Mouse (Mus musculus): Measurements from ENCODE around the gene Acss1.

Acss1 gene

GRCm38 (mm10) chr2:150667820-150668766 lies at the start of gene Acss1:
Gene Acss1, minus strand, starts transcription at chr2:150668500.
- peak; percentile 43 for DNase-seq (ENCODE audit: low read depth, low spot score)

DNA sequence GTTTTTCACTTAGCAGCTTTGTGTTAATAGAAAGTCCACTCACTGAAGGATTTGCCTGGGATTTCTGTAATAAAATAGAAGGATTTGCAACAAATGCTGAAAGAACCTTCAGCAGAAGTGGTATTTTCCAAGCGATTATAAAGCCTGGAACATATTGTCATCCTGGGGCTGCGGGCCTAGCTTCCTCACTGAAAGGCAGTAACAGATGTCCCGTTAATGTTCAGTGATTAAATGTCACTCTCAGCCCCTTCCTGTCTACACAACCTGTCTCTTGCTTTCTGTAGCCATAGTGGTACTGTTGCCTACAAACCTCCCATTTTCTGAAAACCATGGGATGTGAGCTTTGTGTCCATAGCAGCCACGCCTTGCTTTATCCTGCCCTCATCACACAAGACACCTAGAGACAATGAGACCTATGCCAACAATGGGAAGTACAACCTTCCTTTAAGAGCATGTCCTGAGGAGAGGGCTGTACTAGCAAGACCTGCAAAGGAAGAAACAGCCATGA lies 43.9 kb upstream of the Acss1 start:
- DNase-seq (ENCODE audit: low read depth, low spot score) = no peak

DNA sequence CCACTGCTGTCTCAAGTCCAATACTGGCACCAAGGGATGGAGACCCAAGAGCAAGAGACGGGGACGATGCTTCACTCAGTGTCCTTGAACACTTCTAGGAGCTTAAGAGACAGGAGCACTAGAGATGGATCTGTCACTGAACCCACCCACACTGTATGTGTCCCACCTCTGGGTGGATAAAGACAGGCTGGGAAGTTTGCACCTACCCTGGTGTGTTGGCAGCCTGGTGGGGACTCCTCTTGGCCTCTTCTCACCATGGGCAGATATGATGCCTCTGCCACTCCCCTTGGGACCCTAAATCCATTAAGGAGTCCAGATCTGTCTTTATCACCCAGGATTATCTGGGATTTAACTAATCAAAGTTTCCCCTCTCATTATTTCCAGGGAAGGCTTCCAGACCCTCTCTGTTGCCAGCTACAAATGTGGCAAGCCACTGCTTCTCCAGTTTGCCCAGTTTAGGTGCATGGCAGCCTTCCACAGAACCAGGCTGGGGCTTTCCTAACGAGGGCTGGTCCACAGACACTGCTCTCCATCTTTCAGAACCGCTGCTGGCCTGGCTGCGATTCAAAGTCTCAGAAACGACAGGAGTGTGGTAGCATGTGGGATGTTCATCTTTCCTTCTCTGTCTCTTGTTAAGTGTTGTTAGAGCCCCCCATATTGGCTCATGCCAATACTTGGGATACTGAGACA lies 23.3 kb upstream of the Acss1 start:
- DNase-seq (ENCODE audit: low read depth, low spot score) = no peak

GRCm38 (mm10) chr2:150690216-150690615 lies 21.9 kb upstream of the Acss1 start:
- DNase-seq (ENCODE audit: low read depth, low spot score) = no peak

DNA sequence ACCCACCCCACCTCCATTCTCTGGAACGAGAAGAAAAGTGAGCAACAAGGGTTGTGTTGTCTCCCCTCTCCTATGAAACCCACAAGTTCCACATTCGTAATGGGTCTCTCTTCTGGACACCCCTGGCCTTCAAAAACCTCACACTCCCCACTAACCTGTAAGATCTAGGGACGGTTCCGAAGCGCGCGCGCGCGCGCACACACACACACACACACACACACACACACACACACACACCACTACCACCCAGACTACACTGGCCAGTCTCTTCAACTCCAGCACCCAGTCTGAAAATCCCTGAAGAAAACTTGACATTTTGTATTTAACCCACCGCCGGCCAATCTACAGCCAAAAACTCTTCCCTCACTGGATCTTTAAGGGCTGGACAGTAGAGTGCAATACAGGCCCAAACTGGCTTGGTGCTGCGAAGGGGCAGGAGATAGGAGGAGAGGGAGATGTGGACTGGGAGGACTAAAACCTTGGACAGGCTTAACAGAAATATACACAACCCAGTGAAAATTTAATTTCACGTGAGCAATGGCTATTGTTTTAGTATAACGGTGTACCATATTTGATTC lies 21.0 kb upstream of the Acss1 start, which contains the start of gene Vsx1:
Vsx1 (minus strand) TSS at position 138 of the 578 bp plus-strand sequence.
- DNase-seq (ENCODE audit: low read depth, low spot score) = no peak

DNA sequence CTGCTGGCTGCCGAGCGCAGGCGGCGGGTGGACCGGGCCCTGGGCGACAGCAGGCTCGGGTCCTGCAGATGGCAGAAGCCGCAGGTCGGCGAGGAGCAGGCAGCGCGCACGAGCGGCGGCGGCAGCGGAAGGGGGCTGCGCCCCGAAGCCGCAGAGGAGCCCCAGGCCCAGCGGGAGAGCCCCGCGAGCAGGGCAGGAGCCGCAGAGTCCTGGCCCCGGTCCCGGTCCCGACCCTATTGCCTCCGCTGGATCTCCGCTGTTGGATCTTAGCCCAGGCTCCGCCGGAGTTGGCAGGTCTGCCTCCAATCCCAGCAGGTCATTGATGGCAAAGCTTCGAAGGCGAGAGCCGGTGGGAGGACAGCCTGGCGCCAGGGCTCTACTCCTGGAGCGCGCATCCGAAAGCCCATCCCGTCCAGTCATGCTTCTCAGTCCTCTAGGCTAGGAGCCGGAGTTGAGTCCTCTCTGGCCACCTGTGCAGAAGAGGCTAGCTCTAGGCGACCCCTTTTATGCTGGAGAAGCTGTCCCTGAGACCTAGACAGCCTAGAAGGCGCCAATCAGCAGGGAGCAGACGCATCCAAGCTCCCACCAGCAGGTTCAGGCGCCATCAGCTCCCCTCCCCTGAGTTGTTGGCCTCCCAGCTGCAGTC lies 20.4 kb upstream of the Acss1 start:
- peak; percentile 29 for DNase-seq (ENCODE audit: low read depth, low spot score)

DNA sequence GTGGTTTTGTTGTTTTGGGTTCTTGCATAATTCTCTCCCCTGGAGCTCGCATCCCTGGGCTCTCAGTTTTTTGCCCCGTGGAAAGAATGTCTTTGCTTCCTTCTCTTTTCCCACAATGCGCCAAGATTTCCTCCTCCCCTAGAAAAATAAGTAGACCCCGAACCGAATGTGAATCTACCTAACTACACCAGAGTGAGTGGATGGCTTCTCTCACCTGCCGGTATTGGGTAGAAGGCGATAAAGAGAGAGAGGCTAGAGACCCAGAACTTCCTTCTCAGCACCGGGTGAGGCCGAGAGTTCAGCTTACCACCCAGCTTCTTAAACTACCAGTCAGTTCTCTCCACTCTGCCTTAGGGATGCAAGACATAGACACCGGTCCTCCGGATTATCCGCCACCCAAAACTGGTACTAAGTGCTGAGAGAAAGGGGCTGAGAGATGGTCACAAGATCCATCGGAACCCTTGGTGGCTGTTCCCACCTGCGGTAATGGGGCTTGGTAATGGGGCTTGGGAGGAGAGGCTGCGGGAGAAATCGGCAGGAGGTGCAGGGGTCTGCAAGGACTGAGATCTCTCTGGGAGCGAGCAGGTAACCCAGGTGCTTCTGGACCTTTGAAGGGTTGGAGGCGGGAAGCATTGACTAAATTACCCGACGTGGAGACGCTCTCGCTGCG lies 19.7 kb upstream of the Acss1 start:
- DNase-seq (ENCODE audit: low read depth, low spot score) = no peak

DNA sequence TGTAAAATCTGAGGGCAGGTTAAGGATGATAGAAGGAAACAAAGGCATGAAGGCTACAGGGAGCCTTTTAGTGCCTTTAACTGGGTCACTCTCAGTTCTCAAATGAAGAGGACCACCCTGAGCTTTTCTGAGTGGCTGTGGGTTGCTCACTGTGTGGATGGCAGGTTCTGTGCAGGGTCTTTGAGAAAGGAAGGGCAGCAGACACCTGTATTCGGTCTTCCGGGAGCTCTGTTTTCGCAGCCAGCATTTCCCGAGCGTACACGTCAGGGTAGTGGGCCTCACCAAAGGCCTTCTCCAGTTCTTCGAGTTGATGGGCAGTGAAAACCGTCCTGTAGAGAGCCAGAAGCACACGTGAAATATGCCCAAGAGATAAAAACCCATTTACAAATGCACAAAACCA lies 17.1 kb upstream of the Acss1 start:
- DNase-seq (ENCODE audit: low read depth, low spot score) = no peak

GRCm38 (mm10) chr2:150684451-150684850 lies 16.2 kb upstream of the Acss1 start:
- no peak for DNase-seq (ENCODE audit: low read depth, low spot score)

DNA sequence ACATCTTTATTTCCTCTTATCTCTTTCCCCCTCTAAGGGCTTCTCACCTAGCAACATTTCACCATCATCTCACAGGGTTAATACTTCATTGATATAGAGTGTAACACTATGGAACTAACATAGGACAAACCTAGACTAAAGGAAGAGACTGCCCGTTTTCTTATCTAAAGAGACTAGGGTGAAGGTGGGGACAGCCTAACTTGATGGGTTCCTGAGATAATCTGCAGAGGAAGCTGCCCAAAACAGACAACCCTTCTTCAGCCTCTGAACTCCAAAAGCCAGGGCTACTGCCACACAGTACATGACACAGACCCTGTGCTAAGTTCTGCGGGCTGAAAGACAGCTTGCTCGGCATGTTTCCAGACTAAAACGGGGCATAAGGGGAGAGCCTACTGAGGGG lies 13.3 kb upstream of the Acss1 start:
- DNase-seq (ENCODE audit: low read depth, low spot score) = no peak

DNA sequence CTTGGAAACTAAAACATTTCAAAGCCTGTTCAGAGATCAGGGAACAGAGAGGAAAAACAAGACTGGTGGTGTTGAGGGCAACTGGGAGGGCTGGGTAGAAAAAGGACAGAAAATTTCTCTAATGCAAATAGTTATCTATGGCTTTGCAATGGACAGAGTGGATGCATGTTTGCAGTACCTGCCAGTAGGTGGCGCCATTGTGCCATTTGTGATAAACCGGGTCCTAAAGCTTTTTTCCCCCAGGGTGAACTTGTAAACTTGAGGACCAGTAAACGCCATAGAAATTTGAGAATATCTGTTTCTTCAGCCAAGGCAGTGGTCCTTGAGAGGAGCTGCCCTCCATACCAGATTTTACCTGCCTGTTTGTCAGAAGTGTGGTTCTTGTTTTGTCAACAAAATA lies 10.1 kb upstream of the Acss1 start:
- DNase-seq (ENCODE audit: low read depth, low spot score) = peak; percentile 86

- no peak for DNase-seq (ENCODE audit: low read depth, low spot score)
Measured at GRCm38 (mm10) chr2:150675525-150675924, 7.2 kb upstream of the Acss1 start.

DNA sequence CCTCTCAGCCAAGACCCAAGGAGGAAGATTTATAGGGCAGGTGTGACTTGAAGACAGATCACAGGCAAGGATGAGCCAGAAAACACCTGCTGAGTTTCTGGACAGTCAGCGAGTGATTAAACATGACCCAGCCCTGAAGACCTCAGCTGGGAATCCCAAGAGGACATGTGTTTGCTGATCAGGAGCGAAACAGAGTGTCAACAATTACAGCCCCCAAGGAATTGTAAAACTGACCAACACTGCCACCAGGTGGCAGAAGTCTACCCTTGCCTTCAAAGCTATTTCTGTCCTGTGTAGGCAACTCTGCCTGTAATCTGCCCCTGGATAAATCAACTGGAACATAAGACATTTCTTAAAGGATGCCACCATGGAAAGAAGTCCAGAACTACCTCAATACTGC lies 6.6 kb upstream of the Acss1 start:
- peak; percentile 85 for DNase-seq (ENCODE audit: low read depth, low spot score)

DNA sequence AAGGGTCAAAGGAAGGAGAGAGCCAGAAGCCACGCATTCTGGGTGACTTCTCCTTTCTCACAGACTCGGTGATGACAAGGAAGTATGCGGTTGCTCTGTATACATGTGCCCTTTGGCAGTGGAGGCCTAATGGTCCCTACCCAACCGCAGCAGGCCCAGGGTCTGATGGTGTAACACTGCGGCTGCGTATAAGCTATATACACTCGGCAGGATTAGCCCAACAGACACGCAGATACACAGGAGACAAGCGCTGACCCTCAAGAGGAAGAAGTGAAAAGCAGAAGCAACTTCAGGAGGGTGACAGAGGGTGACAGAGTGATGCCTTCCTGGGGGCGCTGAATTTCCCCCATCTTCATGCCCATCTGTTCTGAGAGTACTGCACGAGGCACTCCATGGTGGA lies 5.6 kb upstream of the Acss1 start:
- DNase-seq (ENCODE audit: low read depth, low spot score) = no peak

GRCm38 (mm10) chr2:150671609-150672290 lies 3.5 kb upstream of the Acss1 start:
- DNase-seq (ENCODE audit: low read depth, low spot score) = no peak

GRCm38 (mm10) chr2:150670926-150671325 lies 2.6 kb upstream of the Acss1 start:
- DNase-seq (ENCODE audit: low read depth, low spot score) = no peak

DNA sequence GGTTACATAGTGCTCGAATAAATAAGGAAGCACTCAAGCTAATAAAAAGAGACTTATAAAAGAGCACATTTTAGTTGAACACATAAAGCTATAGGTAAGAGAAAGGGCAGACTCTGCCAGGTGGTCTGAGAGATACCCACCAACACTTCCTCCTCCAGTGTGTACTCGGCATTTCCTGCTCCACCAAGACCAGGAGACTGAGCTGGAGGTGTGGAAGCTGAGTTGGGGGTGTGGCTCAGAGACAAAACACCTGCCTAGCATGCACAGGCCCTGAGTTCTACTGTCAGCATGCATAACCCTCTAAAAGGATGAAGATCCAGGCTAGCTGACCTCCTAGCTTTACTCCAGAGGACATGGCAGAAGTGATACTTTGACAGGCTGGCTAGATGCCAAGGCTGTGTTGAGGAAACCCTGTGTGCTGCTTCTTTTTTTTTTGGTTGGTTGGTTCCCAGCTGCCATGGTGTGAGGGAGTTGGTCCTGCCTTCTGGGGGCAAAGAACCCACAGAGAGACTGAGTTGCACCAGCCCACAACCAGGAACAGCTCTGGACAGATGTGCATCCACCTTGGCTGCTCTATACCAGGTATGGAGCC lies 1.2 kb upstream of the Acss1 start:
- DNase-seq (ENCODE audit: low read depth, low spot score) = no peak

DNA sequence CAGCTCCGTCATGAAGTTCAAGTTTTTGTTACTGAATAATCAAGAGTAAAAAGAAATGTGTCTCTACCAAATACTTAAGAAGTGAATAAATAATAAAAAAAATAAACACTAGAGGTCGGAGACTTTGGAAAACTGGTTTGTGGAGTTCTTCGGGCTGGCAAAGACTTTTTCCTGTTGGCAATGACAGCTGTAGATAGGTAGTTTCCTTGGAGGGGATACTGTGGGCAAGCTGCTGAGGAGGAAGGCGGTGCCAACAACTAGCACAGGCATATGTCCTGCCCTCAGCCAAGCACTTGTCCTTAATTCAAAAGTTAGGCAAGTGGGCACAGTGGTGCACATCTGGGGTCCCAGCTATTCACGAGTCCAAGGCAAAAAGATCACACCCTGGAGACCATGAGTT lies 656 bp upstream of the Acss1 start:
- DNase-seq (ENCODE audit: low read depth, low spot score) = no peak

- peak; percentile 32 for DNase-seq (ENCODE audit: low read depth, low spot score)
Measured at GRCm38 (mm10) chr2:150667065-150667819, 1.1 kb downstream of the Acss1 start.

DNA sequence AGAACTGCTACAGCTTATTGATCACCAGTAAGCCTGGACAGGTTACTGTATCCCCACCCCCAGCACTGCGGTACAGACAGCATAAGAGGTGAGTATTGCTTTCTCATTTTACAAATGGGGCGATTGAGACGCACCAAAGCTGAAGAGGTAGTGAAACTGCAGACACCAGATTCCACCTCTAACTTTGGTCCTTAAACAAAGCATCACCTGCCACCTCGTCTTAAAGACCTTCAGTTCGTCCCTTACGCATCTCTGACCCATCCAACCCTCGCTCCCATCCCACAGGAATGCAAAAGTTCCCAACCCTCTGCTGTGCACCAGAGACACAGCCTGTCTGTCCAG lies 1.6 kb downstream of the Acss1 start:
- no peak for DNase-seq (ENCODE audit: low read depth, low spot score)
